Mouse (Mus musculus) cerebellum, postnatal 36 days (tissue): ENCODE results near the gene Gdpgp1.
A peak's percentile ranks its signal among the peaks of the same experiment; 100 is the strongest.

Experiments used
- DNase-seq, 2 experiments: peaks; one replicate each; pipeline ENCODE4 v3.0.0; 2021 to 2022; ENCODE audit warnings: mixed read lengths in 2 of 2

Gene Gdpgp1

GRCm38 (mm10) chr7:80199851-80200587 is 32.6 kb upstream of the Gdpgp1 start:
- DNase-seq, result no peak

GRCm38 (mm10) chr7:80200588-80200945 is 32.1 kb upstream of the Gdpgp1 start:
- no peak for DNase-seq

DNA sequence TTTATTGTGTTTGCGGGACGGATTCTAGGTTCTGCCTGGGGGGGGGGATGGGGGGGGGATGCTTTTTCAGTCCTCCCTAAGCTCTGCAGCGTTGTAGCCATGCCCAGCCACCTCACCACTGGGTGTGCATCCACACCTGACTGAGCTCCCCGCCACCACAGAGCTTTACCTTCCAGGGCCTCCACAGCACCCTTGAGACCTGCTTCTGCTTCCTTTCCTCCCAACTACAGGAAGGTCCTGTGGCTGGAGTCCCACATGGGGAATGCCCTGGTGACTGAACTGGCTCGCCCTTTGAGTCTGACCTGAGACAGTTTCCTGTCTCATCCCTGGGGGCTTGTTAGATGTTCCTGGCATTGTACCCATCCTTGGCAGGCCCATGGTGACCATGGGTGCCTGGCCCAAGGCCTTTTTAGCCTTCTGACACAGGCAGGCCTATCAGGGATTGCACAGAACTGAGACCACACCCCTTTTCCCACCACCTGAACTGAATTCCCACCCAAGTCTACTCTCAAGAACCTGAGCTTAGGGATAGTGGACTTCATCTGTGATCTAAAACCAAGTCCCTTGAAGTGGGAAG is 31.6 kb upstream of the Gdpgp1 start:
- no peak for DNase-seq

GRCm38 (mm10) chr7:80201888-80202540 is 30.7 kb upstream of the Gdpgp1 start:
- no peak for DNase-seq

DNA sequence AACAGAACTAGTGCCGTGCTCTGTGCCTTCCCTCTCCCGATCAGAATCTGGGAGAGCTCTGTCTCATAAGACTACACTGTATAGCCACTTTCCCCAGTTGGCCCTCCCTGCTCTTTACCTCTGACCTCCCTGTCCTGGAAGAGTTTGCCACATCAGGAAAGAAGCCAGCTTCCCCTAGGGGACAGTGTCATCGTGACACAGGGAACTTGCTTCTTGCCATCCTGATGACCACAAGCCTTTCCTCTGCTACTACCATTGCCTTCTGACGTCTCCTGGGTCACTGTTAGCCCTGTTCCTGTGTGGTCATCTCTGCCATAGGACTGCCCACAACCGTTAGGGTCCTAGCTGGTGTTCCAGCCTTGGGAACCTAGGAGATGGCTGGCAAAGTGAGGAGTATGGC is 29.7 kb upstream of the Gdpgp1 start:
- no peak for DNase-seq

- DNase-seq, result no peak
Measured at GRCm38 (mm10) chr7:80203638-80204096, 29.0 kb upstream of the Gdpgp1 start.

DNA sequence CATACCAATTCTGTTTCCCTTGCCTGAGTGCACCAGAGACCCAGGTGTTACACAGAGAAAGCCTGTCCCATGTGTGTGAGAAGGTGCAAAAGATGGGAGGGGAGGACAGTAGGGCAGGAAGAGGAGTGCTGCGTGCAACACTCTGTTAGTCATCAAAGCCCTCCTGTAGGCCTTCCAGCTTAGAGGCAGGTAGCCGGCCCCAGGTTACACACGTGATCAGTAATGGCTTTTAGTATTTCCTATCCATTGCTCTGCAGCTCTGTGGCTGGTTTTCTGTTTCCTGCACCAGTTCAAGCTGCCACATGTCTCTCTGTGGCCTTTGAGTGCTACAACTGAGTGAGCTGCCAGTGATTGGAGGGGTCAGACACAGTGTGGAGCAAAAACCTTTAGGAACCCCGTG is 28.3 kb upstream of the Gdpgp1 start:
- no peak for DNase-seq

GRCm38 (mm10) chr7:80204961-80205360 is 27.7 kb upstream of the Gdpgp1 start:
- no peak for DNase-seq

GRCm38 (mm10) chr7:80205705-80206589 is 26.7 kb upstream of the Gdpgp1 start:
- no peak for DNase-seq

DNA sequence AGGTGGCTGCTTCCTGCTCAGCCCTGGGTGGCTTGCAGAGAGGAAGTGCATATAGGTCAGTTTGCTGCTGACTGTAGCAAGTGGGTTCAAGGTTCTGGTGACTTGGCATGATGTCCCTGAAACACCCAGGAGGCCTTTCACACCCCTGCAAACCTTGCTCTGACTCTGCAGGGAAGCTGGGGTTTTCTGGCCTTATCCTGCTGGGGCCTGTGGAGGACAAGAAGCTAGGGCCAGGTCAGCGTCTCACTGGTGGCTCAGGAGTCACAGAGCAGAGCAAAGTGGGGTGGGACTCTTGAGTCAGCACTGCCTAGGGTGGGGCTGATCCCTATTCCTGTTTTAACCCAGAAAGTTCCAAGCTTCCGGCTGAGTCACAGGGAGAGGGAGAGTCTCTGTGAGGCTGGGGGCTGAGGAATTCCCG is 25.3 kb upstream of the Gdpgp1 start:
- no peak for DNase-seq

DNA sequence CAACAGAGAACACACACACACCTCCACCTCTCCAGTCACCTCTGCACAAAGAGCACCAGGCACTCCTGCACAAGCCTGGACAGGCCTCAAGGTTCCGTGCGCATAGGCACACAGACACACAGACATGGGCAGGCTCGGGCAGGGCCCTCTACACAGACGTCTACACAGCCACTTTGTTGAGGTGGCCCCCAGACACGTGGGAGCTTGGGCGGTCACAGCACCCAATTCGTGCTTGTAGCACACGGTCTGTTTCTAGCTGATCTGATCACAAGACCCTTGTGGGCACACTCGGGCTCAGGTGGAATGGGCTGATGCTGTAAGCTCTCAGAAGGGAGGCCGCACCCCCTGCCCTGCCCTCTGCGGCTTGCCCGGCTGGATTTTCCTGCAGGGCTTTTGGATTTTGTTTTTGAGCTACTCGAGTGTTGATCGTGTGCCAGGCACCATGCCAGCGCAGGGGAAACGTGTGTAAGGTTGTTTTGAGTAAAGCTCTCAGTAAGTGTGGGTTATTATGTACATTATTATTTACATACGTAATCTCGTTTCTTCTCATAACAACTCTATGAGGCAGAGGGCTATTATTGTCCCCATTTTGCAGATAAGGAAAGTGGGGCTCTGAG is 24.5 kb upstream of the Gdpgp1 start:
- no peak for DNase-seq

DNA sequence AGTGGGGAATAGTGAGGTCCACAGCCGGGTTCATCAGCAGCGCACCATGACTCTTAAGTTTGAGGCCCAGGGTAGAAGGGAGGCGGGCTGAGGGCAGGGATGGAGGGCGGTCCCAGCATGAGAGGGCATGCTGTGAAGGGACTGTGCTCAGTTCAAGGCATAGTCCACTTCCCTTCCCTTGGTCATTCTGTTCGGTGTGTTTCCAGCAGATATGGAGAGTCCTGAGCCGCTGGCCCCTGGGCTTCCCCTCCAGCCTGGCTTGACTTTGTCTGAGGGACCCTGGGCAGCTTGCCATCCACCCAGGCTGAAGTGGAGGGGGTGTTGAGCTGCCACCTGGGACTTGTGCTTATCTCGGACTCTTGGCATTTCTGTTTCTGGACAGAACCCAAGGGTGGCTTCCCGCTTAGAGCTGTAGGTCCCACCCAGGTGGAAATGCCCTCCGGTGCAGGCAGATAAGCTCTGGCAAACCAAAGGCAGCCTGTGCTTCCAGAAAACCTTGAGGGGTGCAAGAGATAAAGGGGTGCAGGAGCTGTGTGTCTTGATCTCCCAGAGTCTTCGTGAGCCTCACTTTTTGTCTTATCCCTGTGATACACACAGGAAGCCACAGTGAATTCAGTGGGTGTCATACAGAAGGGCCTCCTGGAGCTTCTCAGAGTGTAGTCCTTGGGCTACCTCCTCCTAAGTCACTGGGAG is 23.8 kb upstream of the Gdpgp1 start:
- no peak for DNase-seq

DNA sequence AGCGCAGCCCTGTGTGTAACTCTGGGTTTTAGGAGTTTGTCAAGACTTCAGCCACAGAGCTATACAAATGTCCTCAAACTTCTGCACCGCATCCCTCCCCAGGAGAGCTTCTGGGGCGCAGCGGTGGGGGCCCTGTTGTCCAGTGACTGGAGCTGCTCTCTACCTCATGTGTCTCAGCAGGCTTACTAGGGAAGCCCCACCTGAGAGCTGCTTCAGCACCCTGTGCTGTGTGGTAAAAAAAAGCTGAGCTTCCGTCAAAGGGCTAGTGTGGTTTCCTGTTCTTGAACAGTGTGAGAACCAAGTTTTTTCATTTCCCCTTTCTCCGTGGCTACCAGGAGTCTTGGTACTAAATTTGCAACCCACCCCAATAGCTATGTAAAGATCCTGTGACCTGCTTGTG is 23.0 kb upstream of the Gdpgp1 start:
- DNase-seq, result no peak

- no peak for DNase-seq
Measured at GRCm38 (mm10) chr7:80210982-80211381, 21.7 kb upstream of the Gdpgp1 start.

DNA sequence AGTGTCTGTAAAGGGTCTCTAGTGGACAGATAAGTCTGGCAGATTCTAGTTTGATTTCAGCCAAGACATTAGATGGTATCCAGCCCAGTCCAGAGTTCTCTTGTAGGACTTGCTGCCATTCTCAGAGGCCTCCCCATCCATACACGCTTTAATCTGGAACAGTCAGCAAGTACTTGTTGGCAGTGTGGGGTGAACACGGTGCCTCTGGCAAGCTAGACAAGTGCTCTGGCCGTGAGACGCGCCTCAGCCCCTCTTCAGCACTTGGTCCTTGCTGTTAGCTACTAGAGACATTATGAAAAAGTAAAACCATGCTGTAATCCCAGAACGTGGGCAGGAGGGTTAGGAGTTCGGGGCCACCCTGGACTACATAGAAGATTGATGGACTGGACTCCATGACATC is 19.1 kb upstream of the Gdpgp1 start:
- DNase-seq, result no peak

DNA sequence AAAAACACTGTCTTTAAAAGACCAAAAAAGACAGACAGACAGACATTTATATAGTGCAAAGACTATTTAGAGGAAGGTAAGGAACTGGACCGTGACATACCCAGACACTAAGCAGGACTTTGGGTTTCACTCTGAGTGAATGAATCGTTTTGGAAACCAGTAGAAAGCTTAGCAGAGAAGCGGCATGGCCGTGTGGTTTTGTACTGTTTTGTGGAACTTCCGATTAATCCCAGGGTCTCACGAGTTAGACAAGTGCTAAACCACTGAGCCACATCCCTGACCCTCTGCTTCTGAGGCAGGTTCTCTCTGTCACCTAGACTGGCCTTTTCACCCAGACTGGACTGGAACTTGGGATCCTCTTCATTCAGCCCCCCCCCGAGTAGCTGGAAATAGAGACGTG is 18.2 kb upstream of the Gdpgp1 start:
- no peak for DNase-seq

GRCm38 (mm10) chr7:80215398-80215797 is 17.3 kb upstream of the Gdpgp1 start:
- peak; percentile 79 to 81 for DNase-seq

- no peak for DNase-seq
Measured at GRCm38 (mm10) chr7:80216566-80216965, 16.1 kb upstream of the Gdpgp1 start.

DNA sequence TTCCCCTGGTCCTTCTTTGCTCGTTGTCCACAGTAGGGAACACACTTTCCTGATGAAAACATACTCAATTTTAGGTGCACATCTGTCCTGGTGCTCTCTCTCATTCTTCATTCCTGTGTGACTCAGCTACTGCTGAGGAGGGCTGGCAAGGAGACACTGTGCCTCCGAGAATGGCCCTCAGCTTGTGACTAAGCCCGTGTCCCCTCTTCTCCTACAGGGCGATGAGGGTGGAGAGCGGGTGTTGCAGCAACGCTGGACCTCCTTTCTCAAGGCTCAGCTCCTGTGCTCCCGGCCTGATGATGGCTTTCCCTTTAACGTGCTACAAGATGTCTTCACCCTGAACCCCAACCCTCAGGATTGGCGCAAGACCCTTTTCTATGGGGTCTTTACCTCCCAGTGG is 14.0 kb upstream of the Gdpgp1 start:
- DNase-seq, result no peak

- no peak for DNase-seq
Measured at GRCm38 (mm10) chr7:80220237-80220797, 12.3 kb upstream of the Gdpgp1 start.

GRCm38 (mm10) chr7:80221179-80221750 is 11.4 kb upstream of the Gdpgp1 start:
- no peak for DNase-seq
